Mouse (Mus musculus): Measurements from ENCODE around the gene Lcorl.
A peak's percentile ranks its signal among the peaks of the same experiment; 100 is the strongest.

Gene Lcorl

GRCm38 (mm10) chr5:45857254-45858011, at the start of gene Lcorl:
Lcorl (minus strand) TSS chr5:45857615.
- peak; percentile 94 for DNase-seq (ENCODE audit: low read depth)

- no peak for DNase-seq (ENCODE audit: low read depth)
Measured at GRCm38 (mm10) chr5:45904683-45905082, 47.3 kb upstream of the Lcorl start.

- DNase-seq (ENCODE audit: low read depth), result no peak
Measured at GRCm38 (mm10) chr5:45903246-45903645, 45.8 kb upstream of the Lcorl start.

DNA sequence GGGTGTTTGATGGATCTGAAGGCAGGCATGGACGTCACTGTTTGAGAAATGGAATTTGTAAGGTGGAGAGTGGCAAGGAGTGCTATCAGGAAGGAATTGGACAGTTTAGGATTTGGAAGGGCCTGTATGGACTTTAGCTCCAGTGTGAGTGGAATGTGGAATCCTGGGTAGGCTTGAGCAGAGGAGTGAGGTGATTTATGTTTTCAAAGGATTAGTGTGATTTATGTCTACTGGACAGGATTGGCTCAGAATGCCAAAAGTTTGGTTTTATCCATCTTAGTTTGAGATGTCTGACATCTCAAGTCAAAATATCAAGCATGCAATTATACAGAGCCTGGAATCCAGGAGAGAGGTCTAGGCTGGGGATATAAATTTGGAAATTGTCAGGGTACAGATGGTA, 37.9 kb upstream of the Lcorl start:
- no peak for DNase-seq (ENCODE audit: low read depth)

- DNase-seq (ENCODE audit: low read depth), result no peak
Measured at GRCm38 (mm10) chr5:45893696-45894095, 36.3 kb upstream of the Lcorl start.

- no peak for DNase-seq (ENCODE audit: low read depth)
Measured at GRCm38 (mm10) chr5:45876328-45876727, 18.9 kb upstream of the Lcorl start.

DNA sequence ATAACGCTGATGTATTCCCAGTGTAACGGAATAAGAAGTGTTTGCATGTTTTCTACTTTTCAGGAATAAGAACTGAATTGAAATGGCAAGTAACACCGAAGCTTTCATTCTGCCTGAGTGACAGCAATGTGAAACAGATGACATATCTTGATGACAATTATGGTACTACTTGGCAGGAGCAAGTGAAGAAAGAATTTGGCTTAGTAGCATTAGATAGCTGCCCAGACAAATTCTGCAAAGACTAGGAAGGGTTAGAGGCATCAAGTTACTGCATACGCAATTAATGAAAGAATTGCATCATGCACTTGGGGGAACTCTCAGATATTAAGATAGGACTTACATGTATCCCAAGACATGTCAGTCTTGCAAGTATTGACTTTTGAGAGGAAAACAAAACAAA, 18.1 kb upstream of the Lcorl start:
- DNase-seq (ENCODE audit: low read depth), result no peak

DNA sequence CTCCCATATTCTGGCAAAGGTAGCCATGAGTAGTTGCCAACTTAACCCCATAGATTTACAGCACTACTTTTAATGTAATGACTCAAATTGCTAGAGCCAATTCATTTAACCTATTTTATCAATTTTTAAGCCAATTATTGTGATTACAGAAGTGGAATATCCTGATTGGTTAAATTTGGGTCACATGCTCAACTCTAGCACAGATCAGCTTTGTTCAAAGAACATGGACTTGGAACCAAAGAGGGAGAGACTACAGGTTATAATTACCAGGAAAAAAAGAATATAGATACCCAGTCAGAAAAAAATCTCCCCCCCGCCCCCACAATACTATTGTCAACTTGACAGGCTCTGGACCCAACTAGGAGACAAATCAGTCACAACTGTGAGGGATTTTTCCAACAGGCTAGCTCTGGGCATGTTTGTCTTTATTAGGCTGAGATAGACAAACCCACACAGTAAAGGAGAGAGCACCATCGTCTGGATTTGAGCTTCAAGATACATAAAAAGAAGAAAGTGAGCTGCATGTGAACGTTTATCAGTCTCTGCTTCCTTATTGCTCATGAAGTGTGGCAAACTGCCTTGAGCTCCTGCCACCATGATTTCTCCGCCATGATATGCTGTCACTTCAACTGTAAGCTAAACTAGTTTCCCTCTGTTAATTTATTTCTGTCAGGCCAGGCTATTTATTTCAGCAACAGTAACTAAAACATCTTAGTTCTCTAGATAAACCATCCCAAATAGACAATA, 17.0 kb upstream of the Lcorl start:
- DNase-seq (ENCODE audit: low read depth), result no peak

DNA sequence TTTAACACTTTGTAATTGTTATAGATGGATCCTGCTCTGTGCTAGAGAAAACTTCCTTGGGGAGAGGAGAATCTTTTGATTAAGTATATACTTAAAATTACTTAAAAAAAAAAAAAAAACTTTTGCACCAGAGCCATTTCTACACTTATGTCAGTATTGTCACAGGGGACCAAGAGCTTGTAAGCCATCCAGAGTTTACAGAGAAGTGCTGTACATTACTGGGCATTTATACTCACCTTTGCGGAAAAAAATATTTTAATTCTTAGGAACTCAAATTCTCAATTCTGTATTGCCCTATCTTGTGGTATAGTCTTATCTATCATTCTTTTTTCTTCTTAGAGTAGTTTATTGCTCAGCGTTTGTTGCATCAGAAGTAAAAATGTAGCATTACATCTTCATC, 953 bp upstream of the Lcorl start:
- no peak for DNase-seq (ENCODE audit: low read depth)

GRCm38 (mm10) chr5:45856876-45857253, 550 bp downstream of the Lcorl start:
- no peak for DNase-seq (ENCODE audit: low read depth)

DNA sequence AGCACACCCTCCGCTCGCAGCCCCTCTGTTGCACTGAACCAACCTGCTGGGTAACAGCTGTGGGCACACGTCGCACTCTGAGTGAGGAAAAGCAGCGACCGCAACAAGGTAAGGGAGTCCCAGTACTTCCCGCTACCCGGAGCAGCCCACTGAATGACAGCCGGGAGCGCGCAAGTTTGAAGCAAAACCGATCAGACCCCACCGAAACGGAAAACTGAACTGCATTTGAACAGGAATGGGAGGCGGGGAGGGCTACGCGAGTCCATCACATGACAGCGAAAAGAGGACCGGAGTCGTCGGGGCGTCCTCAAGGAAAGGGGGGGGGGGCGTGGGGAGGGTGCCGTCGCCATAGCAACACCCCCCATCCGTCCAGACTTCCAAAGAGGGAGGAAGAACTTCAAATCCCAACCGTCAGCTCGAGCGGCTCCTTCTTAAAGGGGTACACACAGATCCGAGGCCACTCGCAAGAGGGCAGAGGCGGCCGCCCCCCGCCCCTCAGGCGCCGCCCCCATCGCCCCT, 1.1 kb downstream of the Lcorl start:
- DNase-seq (ENCODE audit: low read depth), result peak; percentile 71

GRCm38 (mm10) chr5:45855526-45856302, 1.7 kb downstream of the Lcorl start:
- DNase-seq (ENCODE audit: low read depth), result peak; percentile 40

DNA sequence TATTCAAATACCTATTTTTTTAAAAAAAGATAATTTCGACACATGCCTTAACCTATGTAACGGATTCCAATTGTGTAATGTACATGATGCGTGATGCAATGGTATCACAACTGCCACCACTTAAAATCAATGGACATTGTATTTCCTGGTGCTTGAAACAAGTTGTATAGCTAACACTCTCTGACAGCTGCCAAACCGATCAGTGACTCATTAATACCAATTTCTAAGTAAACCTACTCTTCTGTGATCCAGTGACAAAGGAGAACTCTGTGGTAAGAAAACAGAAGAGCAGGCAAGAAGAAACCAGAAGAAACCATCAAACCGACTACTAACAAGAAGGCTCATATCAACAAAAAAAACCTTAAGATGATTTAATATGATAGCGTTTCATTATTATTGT, 12.7 kb downstream of the Lcorl start:
- no peak for DNase-seq (ENCODE audit: low read depth)

DNA sequence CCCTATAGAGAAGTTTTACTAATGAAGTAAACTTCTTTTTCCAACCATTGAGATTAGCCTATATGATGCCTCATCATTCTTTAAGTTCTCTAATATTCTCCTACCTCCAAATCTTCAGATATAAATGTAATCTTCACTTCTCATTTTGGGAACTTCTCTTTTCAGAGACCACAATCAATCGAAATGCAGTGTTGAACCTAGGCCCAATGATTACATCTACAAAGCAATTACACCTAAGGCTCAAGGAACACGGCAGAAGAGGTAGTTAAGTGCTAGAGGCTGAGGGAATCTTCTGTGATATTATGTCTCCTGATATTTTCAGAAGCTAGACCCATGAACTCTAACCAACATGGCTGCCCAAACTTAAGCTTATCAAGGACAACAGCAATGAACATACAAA, 22.3 kb downstream of the Lcorl start:
- DNase-seq (ENCODE audit: low read depth), result no peak

DNA sequence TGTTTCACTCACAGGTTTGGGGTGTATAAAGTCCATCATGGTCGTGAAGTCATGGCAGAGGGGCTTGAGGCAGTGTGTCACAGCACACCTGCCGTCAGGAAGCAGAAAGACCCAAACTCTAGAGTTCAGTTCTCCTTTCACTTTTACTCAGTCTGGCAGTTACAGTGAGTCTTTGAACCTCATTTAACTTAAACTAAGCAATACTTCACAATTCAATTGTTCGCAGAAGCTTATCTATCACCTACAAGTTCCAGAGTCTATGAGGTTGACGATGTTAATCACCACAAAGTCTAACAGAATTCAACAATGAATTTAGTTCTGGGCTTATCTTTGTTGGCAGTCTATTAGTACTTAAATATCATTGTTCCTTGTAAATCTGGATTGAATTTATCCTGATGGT, 45.9 kb downstream of the Lcorl start:
- no peak for DNase-seq (ENCODE audit: low read depth)

- DNase-seq (ENCODE audit: low read depth), result no peak
Measured at GRCm38 (mm10) chr5:45791864-45792263, 65.6 kb downstream of the Lcorl start.

DNA sequence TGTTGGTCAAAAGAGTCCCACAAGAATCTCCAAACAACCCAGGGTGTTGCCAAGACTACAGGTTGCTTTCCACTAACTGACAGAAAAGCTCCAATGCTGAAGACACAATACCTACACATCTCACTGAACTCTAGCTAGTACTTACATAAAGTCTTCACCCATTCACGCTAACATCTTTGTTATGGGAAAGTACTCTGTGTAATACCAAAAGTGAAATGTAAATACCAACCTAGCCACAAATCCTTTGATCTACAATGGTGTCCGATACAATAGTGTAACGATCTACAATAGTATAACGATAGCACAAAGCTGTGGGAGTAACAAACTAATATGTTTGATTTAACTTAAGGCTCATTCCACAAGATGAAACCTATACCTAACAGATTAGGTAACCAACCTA, 67.2 kb downstream of the Lcorl start:
- peak; percentile 20 for DNase-seq (ENCODE audit: low read depth)

GRCm38 (mm10) chr5:45757502-45758121, 99.8 kb downstream of the Lcorl start:
- DNase-seq (ENCODE audit: low read depth), result peak; percentile 40

- DNase-seq (ENCODE audit: low read depth), result no peak
Measured at GRCm38 (mm10) chr5:45737911-45738310, 119.5 kb downstream of the Lcorl start.

- DNase-seq (ENCODE audit: low read depth), result no peak
Measured at GRCm38 (mm10) chr5:45733751-45734150, 123.7 kb downstream of the Lcorl start.

- no peak for DNase-seq (ENCODE audit: low read depth)
Measured at GRCm38 (mm10) chr5:45718848-45719488, 138.4 kb downstream of the Lcorl start.

- no peak for DNase-seq (ENCODE audit: low read depth)
Measured at GRCm38 (mm10) chr5:45709653-45710052, 147.8 kb downstream of the Lcorl start.
